Comparison of ENCODE assay signal across 8 mouse cellular contexts in genomic region chr11:101277381-101278222, GRCm38 (mm10). TPM values are rescaled to one million over a fixed set of nuclear protein-coding genes. Genes with fewer than 3 reads are reported as not detected.
DNase-seq lines count a peak whose midpoint lies in the region; ATAC-seq and TF ChIP-seq lines count a peak whose summit lies in the region.

No protein-coding gene starts in this region.

- no peak for ATAC-seq in embryonic facial prominence, embryonic 14.5 days (ENCODE audit: low read depth)
- no peak for ATAC-seq in lung, embryonic 14.5 days (ENCODE audit: insufficient read depth)

- peaks cover 11% of the 10 kb centered on the region for H3K4me1 ChIP-seq in testis, adult 2 months (ENCODE audit: control insufficient read depth, insufficient read depth, low read length)
- H3K4me1 ChIP-seq in embryonic facial prominence, embryonic 14.5 days (ENCODE audit: control insufficient read depth, insufficient read depth, low read length): peaks cover 14% of the 10 kb centered on the region
- peaks cover 25% of the 10 kb centered on the region for H3K4me1 ChIP-seq in kidney, adult 2 months (ENCODE audit: control insufficient read depth, insufficient read depth, low read length)
- H3K4me1 ChIP-seq in lung, embryonic 14.5 days (ENCODE audit: insufficient read depth): peaks cover 16% of the 10 kb centered on the region

- H3K27me3 ChIP-seq in testis, adult 2 months (ENCODE audit: control insufficient read depth, insufficient read depth, low read length): no peaks in the 10 kb centered on the region
- H3K27me3 ChIP-seq in embryonic facial prominence, embryonic 14.5 days (replicated peaks; ENCODE audit: control insufficient read depth, insufficient read depth, low read length): peaks cover 5% of the 10 kb centered on the region; the same call in 1 of the 2 replicates
- no peaks in the 10 kb centered on the region for H3K27me3 ChIP-seq in kidney, adult 2 months (replicated peaks; ENCODE audit: control insufficient read depth, insufficient read depth, low read length)
- no peaks in the 10 kb centered on the region for H3K27me3 ChIP-seq in lung, embryonic 14.5 days (ENCODE audit: insufficient read depth, low read length)

- DNase-seq in testis, postnatal 14 days (ENCODE audit: low spot score): no peak
- no peak for DNase-seq in embryonic facial prominence, embryonic 14.5 days (ENCODE audit: low spot score)
- DNase-seq in kidney, adult 2 months: peak; percentile 96
- no peak for DNase-seq in lung, embryonic 14.5 days
- no peak for DNase-seq in T-cell, adult 2 months (ENCODE audit: low spot score)
- DNase-seq in c-Kit-positive CD71-positive TER-119-positive erythroid progenitor cells, embryonic 14.5 days (ENCODE audit: low spot score): no peak
- no peak for DNase-seq in thymus, postnatal 0 days (ENCODE audit: low spot score)

- no peaks in the 10 kb centered on the region for H3K9me3 ChIP-seq in embryonic facial prominence, embryonic 14.5 days (ENCODE audit: control insufficient read depth, low read length)
- H3K9me3 ChIP-seq in lung, embryonic 14.5 days (ENCODE audit: low read depth, low read length): no peaks in the 10 kb centered on the region

- TF ChIP-seq POLR2A in testis, adult 2 months (IDR thresholded peaks at IDR 0.05; ENCODE audit: control insufficient read depth, low read depth, low read length): no peak
- TF ChIP-seq POLR2A in kidney, adult 2 months (IDR thresholded peaks at IDR 0.05; ENCODE audit: low read depth, low read length): no peak

- peak overlapping the region; percentile 80 for H3K9ac ChIP-seq in embryonic facial prominence, embryonic 14.5 days (ENCODE audit: low read depth, low read length)
- H3K9ac ChIP-seq in lung, embryonic 14.5 days: peak overlapping the region; percentile 63

- H3K36me3 ChIP-seq in testis, adult 2 months (ENCODE audit: control insufficient read depth, insufficient read depth, low read length): no peaks in the 10 kb centered on the region
- peaks cover 6% of the 10 kb centered on the region; the same call in 1 of the 2 replicates for H3K36me3 ChIP-seq in embryonic facial prominence, embryonic 14.5 days (ENCODE audit: control insufficient read depth, insufficient read depth, low read length)
- H3K36me3 ChIP-seq in kidney, adult 2 months (ENCODE audit: control insufficient read depth, insufficient read depth, low read length): no peaks in the 10 kb centered on the region; the same call in 1 of the 2 replicates
- H3K36me3 ChIP-seq in lung, embryonic 14.5 days (ENCODE audit: insufficient read depth): no peaks in the 10 kb centered on the region

- TF ChIP-seq CTCF in testis, adult 2 months (IDR thresholded peaks at IDR 0.05; ENCODE audit: control insufficient read depth, insufficient read depth, insufficient replicate concordance, low read depth, low read length): no peak
- TF ChIP-seq CTCF in kidney, adult 2 months (conservative IDR thresholded peaks at IDR 0.05; ENCODE audit: insufficient read depth, insufficient read length, low read depth, low read length): no peak
- no peak for TF ChIP-seq CTCF in lung, embryonic 14.5 days (IDR thresholded peaks at IDR 0.05; ENCODE audit: low read depth)

- WGBS in embryonic facial prominence, embryonic 14.5 days: 70% methylated on average over 12 of the region's 12 CpGs
- 21% methylated on average over 12 of the region's 12 CpGs for WGBS in kidney, adult 2 months
- 54% methylated on average over 12 of the region's 12 CpGs for WGBS in lung, embryonic 14.5 days

- no peak overlapping the region for H3K27ac ChIP-seq in testis, adult 2 months (ENCODE audit: control insufficient read depth, insufficient read depth, low read depth, low read length)
- no peak overlapping the region for H3K27ac ChIP-seq in embryonic facial prominence, embryonic 14.5 days (replicated peaks; ENCODE audit: low read depth, low read length)
- peak overlapping the region; percentile 89 for H3K27ac ChIP-seq in kidney, adult 2 months (ENCODE audit: insufficient read depth, low read depth, low read length)
- no peak overlapping the region for H3K27ac ChIP-seq in lung, embryonic 14.5 days (ENCODE audit: low read depth)

- peak overlapping the region; percentile 99 for H3K4me3 ChIP-seq in testis, adult 2 months (ENCODE audit: control insufficient read depth, low read depth, low read length)
- peak overlapping the region; percentile 85 for H3K4me3 ChIP-seq in embryonic facial prominence, embryonic 14.5 days (ENCODE audit: low read depth, low read length)
- peak overlapping the region; percentile 77 for H3K4me3 ChIP-seq in kidney, adult 2 months (ENCODE audit: insufficient read depth, low read depth, low read length)
- peak overlapping the region; percentile 64 for H3K4me3 ChIP-seq in lung, embryonic 14.5 days (ENCODE audit: low read depth, low read length)

- H3K4me2 ChIP-seq in embryonic facial prominence, embryonic 14.5 days (ENCODE audit: low read depth, low read length): peak overlapping the region; percentile 93
- peak overlapping the region; percentile 88 for H3K4me2 ChIP-seq in lung, embryonic 14.5 days

RNA-seq across cellular contexts. Expression of gene Cntd1, which starts 1.2 kb away (rescaled TPM):
- polyA plus RNA-seq in testis, adult 2 months (2012; rRNA removed): 37.1 and 54.6 TPM in 2 replicates
- 0.90 and 1.6 TPM in 2 replicates for polyA plus RNA-seq in embryonic facial prominence, embryonic 14.5 days (2014; fragmentation: Nextera tagmentation; extraction: Ambion mirVana)
- 1.3 and 1.6 TPM in 2 replicates for polyA plus RNA-seq in kidney, adult 2 months (2012; rRNA removed)
- 1.0 and 1.9 TPM in 2 replicates for polyA plus RNA-seq in lung, embryonic 14.5 days (2014; fragmentation: Nextera tagmentation; extraction: Ambion mirVana)
- 1.3 and 1.9 TPM in 2 replicates for polyA plus RNA-seq in thymus, postnatal 0 days (2015; fragmentation: Nextera tagmentation; extraction: Ambion mirVana)

RNA-seq across cellular contexts. Expression of gene Coa3, which starts 1.3 kb away (rescaled TPM):
- 46.6 and 62.4 TPM in 2 replicates for polyA plus RNA-seq in testis, adult 2 months (2012; rRNA removed)
- polyA plus RNA-seq in embryonic facial prominence, embryonic 14.5 days (2014; fragmentation: Nextera tagmentation; extraction: Ambion mirVana): 180 and 181 TPM in 2 replicates
- 540 and 572 TPM in 2 replicates for polyA plus RNA-seq in kidney, adult 2 months (2012; rRNA removed)
- 190 and 197 TPM in 2 replicates for polyA plus RNA-seq in lung, embryonic 14.5 days (2014; fragmentation: Nextera tagmentation; extraction: Ambion mirVana)
- 164 and 179 TPM in 2 replicates for polyA plus RNA-seq in thymus, postnatal 0 days (2015; fragmentation: Nextera tagmentation; extraction: Ambion mirVana)

RNA-seq across cellular contexts. Expression of gene Wnk4, which starts 17.2 kb away (rescaled TPM):
- 10.8 and 12.3 TPM in 2 replicates for polyA plus RNA-seq in testis, adult 2 months (2012; rRNA removed)
- polyA plus RNA-seq in embryonic facial prominence, embryonic 14.5 days (2014; fragmentation: Nextera tagmentation; extraction: Ambion mirVana): 10.7 and 11.9 TPM in 2 replicates
- 134 and 160 TPM in 2 replicates for polyA plus RNA-seq in kidney, adult 2 months (2012; rRNA removed)
- polyA plus RNA-seq in lung, embryonic 14.5 days (2014; fragmentation: Nextera tagmentation; extraction: Ambion mirVana): 5.3 and 5.8 TPM in 2 replicates
- 1.4 and 2.1 TPM in 2 replicates for polyA plus RNA-seq in thymus, postnatal 0 days (2015; fragmentation: Nextera tagmentation; extraction: Ambion mirVana)

RNA-seq across cellular contexts. Expression of gene Vps25, which starts 24.1 kb away (rescaled TPM):
- 26.1 and 26.2 TPM in 2 replicates for polyA plus RNA-seq in testis, adult 2 months (2012; rRNA removed)
- polyA plus RNA-seq in embryonic facial prominence, embryonic 14.5 days (2014; fragmentation: Nextera tagmentation; extraction: Ambion mirVana): 111 and 116 TPM in 2 replicates
- polyA plus RNA-seq in kidney, adult 2 months (2012; rRNA removed): 112 and 116 TPM in 2 replicates
- polyA plus RNA-seq in lung, embryonic 14.5 days (2014; fragmentation: Nextera tagmentation; extraction: Ambion mirVana): 132 and 139 TPM in 2 replicates
- polyA plus RNA-seq in thymus, postnatal 0 days (2015; fragmentation: Nextera tagmentation; extraction: Ambion mirVana): 132 and 149 TPM in 2 replicates

RNA-seq across cellular contexts. Expression of gene Becn1, which starts 24.5 kb away (rescaled TPM):
- polyA plus RNA-seq in testis, adult 2 months (2012; rRNA removed): 111 and 116 TPM in 2 replicates
- 134 and 139 TPM in 2 replicates for polyA plus RNA-seq in embryonic facial prominence, embryonic 14.5 days (2014; fragmentation: Nextera tagmentation; extraction: Ambion mirVana)
- polyA plus RNA-seq in kidney, adult 2 months (2012; rRNA removed): 61.9 and 89.5 TPM in 2 replicates
- polyA plus RNA-seq in lung, embryonic 14.5 days (2014; fragmentation: Nextera tagmentation; extraction: Ambion mirVana): 149 and 154 TPM in 2 replicates
- polyA plus RNA-seq in thymus, postnatal 0 days (2015; fragmentation: Nextera tagmentation; extraction: Ambion mirVana): 182 and 191 TPM in 2 replicates

Comparison
In these comparisons a context has a peak if more than half of its experiments do, and no peak if none do; other contexts are left out.
1. RNA of gene Cntd1, which starts 1.2 kb away (polyA plus RNA-seq): 37.1 to 54.6 TPM in testis, adult 2 months; 1.3 to 1.6 TPM in kidney, adult 2 months, 1.3 to 1.9 TPM in thymus, postnatal 0 days, 1.0 to 1.9 TPM in lung, embryonic 14.5 days and 0.90 to 1.6 TPM in embryonic facial prominence, embryonic 14.5 days; every median in the first group is over 10 times any median in the second.
2. RNA of gene Wnk4, which starts 17.2 kb away (polyA plus RNA-seq): 134 to 160 TPM in kidney, adult 2 months; 10.8 to 12.3 TPM in testis, adult 2 months, 10.7 to 11.9 TPM in embryonic facial prominence, embryonic 14.5 days, 5.3 to 5.8 TPM in lung, embryonic 14.5 days and 1.4 to 2.1 TPM in thymus, postnatal 0 days; every median in the first group is over 10 times any median in the second.
3. Peak in every context shown above with its lines, with median percentiles within 50 percentile points of each other: H3K4me3 ChIP-seq.